Mouse (Mus musculus): ENCODE measurements around the gene Cnot2.

The Cnot2 gene

GRCm38 (mm10) chr10:116480988-116481387, 100.3 kb downstream of the Cnot2 start:
- no peak for DNase-seq (ENCODE audit: low spot score in 2 of 2)

DNA sequence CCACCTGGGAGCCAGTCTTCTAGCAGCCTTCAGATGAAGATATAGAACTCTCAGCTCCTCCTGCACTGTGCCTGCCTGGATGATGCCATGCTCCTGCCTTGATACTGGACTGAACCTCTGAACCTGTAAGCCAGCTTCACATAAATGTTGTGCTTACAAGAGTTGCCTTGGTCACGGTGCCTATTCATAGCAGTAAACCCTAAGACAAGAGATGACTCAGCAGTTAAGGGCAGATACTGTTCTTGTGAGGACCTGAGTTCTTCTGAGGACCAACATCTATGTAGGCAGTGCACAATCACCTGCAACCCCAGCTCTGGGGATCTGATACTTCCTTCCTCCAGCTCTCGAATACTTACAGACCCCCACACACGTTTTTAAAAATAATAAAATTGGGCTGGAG, 104.8 kb downstream of the Cnot2 start:
- DNase-seq (ENCODE audit: low spot score in 2 of 2): no peak

DNA sequence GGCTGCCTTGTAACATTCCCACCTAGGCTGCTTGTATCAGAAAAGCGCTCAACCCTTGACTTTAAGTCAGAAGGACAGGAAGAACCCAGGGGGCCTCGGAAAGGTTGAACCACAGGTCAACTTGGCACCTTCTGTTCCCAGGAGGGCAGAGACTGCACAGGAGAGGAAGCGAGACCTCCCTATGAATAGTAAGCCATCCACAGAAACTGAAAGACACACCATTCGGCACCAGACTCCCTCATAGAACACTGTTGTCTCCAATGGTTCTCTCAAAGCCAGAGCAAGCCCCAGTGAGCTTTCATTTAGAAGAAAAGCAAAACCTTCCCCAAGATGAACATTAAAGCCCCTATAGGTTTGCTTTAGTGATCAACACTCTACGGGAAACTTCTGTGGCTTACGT, 105.6 kb downstream of the Cnot2 start:
- no peak for DNase-seq (ENCODE audit: low spot score in 2 of 2)

DNA sequence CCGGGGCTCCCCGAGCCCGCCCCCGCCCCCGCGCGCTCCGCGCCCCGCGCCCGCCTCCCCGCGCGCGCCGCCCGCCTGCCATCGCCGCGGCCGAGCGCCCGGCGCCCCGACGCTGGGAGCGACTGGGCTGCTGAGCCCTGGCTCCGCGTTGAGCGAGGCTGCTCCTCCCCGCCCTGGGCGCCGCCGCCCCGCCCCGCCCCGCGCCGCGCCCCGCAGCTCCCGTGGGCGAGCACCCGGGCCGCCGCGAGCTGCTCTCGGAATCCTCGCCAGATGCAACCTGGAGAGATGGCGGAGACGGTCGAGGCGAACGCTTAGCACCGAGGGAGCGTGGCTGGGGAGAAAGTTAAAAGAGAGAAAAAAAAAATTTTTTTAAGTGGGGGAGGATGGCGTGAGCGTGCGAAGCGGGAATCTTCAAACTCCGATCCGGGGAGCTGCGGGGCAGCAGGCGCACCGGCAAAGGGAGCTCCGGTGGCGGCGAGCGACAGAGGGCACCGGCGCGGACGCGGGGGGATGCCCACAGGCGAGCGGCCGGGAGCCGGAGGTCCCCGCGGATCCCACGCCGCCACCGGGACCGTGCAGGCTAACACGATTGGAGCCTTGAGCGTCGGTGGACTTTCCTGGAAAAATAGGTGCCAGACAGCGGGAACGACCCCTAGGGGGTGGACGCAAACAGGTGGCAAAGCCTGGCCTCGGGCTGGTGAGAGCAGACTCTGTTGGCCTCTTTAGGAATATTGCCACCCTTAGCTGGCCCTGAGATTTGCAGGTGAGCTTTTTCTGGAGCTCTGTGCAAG, 107.4 kb downstream of the Cnot2 start, which contains the start of gene Kcnmb4:
Kcnmb4 (minus strand) TSS at position 120 of the 791 bp plus-strand sequence.
- DNase-seq (ENCODE audit: low spot score in 2 of 2): peak in 1 of 2 experiments; percentile 45

- peak in 1 of 2 experiments; percentile 37 for DNase-seq (ENCODE audit: low spot score in 2 of 2)
These were observed 108.1 kb downstream of the Cnot2 start for GRCm38 (mm10) chr10:116473071-116473758.

- DNase-seq (ENCODE audit: low spot score in 2 of 2): no peak
These were observed 108.7 kb downstream of the Cnot2 start for GRCm38 (mm10) chr10:116472579-116472978.

GRCm38 (mm10) chr10:116470306-116470925, 110.9 kb downstream of the Cnot2 start:
- no peak for DNase-seq (ENCODE audit: low spot score in 2 of 2)

DNA sequence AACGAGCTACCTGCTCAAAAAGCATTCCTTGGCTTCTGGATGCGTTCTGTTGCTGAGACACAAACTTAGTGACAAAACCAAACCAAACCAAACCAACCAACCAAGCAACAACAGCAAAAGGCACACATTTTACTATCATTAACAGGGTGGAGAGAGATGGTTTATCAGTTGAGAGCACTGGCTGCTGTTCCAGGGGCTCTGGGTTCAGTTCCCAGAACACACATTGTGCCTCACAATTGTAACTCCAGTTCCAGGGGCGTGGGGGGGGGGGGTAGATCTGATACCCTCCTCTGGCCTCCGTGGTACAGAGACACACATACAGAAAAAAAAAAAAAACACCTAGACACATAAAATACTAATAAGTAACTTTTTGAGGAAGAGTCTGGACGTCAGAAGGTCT, 113.2 kb downstream of the Cnot2 start:
- no peak for DNase-seq (ENCODE audit: low spot score in 2 of 2)

GRCm38 (mm10) chr10:116463753-116464345, 117.5 kb downstream of the Cnot2 start:
- DNase-seq (ENCODE audit: low spot score in 2 of 2): no peak

DNA sequence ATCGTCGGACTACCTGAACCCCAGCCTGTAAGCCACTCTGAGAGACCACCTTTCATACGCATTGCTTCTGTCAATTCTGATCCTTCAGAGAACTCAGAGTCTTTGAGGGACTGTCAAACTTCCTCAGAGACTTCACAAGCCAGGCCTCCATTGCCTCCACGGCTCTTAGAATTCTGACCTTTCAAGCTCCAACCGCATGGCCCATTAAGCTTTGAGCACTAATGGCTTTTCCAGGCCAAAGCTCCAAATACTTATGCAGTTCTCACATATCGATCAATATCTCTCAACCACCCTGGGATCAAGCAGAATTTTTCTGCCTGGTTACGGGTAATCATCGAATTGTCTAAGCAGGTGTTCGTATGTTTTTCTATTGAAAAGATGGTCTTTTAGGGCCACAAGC, 119.9 kb downstream of the Cnot2 start:
- DNase-seq (ENCODE audit: low spot score in 2 of 2): no peak

GRCm38 (mm10) chr10:116458786-116459185, 122.5 kb downstream of the Cnot2 start:
- no peak for DNase-seq (ENCODE audit: low spot score in 2 of 2)

GRCm38 (mm10) chr10:116452771-116453170, 128.5 kb downstream of the Cnot2 start:
- DNase-seq (ENCODE audit: low spot score in 2 of 2): no peak

- no peak for DNase-seq (ENCODE audit: low spot score in 2 of 2)
These were observed 130.7 kb downstream of the Cnot2 start for GRCm38 (mm10) chr10:116450621-116451020.

- no peak for DNase-seq (ENCODE audit: low spot score in 2 of 2)
These were observed 133.1 kb downstream of the Cnot2 start for GRCm38 (mm10) chr10:116448166-116448565.

DNA sequence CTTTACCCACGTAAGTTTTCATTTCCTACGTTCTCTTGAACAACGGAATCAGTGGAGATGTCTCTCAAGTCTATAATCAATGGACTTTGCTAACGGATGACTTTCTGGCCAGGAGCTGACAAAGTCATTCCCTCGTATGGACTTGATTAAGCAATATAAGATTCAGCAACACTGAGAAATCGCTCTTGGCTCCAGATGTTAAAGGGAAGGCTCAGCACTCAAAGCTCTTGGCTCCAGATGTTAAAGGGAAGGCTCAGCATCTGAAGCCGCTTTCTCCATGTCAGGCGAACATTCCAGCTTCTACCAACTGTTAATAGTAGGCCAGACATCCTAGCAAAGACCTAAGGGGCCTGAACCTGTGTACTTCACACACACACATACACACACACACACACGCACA, 134.1 kb downstream of the Cnot2 start:
- no peak for DNase-seq (ENCODE audit: low spot score in 2 of 2)

DNA sequence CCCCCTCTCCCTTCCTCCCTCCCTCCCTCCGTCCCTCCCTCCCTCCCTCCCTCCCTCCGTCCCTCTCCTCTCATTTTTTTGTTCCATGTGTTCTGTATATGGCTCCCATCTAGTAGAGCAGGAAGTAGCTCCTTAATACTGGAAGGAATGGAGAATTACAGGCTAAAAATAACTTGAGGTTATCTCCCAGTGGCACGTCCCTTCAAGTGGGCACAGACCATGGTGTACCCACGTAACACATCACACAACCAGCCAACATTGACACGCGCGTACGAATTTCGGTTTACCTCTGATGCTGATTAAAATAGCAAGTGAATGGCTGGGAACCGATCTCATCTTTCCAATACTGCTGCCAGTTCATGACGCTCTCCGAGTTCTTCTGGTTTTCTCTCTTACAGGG, 135.3 kb downstream of the Cnot2 start:
- DNase-seq (ENCODE audit: low spot score in 2 of 2): no peak

GRCm38 (mm10) chr10:116444826-116445225, 136.5 kb downstream of the Cnot2 start:
- no peak for DNase-seq (ENCODE audit: low spot score in 2 of 2)

GRCm38 (mm10) chr10:116444371-116444770, 136.9 kb downstream of the Cnot2 start:
- no peak for DNase-seq (ENCODE audit: low spot score in 2 of 2)

GRCm38 (mm10) chr10:116440946-116441345, 140.4 kb downstream of the Cnot2 start:
- DNase-seq (ENCODE audit: low spot score in 2 of 2): no peak

- DNase-seq (ENCODE audit: low spot score in 2 of 2): no peak
These were observed 141.2 kb downstream of the Cnot2 start for GRCm38 (mm10) chr10:116440088-116440487.

GRCm38 (mm10) chr10:116435455-116435854, 145.9 kb downstream of the Cnot2 start:
- no peak for DNase-seq (ENCODE audit: low spot score in 2 of 2)

All from right cerebral cortex, postnatal 36 days (tissue).